Comparison of ENCODE assay signal across 27 mouse cellular contexts in the genomic region with DNA sequence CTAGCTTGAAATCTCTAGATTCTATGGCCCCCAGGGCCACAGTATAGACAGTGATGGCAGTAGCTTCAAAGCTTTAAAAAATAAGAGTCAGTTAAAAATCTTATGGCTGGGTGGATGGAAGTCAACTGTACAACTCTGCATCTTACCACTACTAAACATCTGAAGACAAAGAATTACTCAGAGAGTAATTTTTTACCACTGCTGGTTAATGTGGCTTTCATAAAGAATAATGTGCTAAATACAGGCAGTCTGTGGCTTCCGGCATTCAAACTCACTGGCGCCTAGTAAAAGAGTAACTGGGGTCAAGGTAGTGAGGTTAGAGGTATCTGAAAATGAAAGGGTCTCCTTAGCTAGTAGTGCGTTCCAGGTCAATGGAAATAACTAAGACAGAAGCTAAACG.
DNase-seq lines count a peak whose midpoint lies in the region; ATAC-seq and TF ChIP-seq lines count a peak whose summit lies in the region.
"Had no signal": no experiment of that assay in that cellular context is flagged by ENCODE, and none has a peak within 500 bp of the region (broad histone marks: within the 10 kb centered on the region; RNA-seq: fewer than 3 reads in every experiment).

No protein-coding gene starts in this region.

- peak overlapping the region; percentile 3; the same call in 1 of the 2 replicates for H3K4me2 ChIP-seq in liver, embryonic 16.5 days (ENCODE audit: low read depth, low read length)
- no peak overlapping the region for H3K4me2 ChIP-seq in liver, postnatal 0 days (ENCODE audit: low read depth, low read length)
- no peak overlapping the region for H3K4me2 ChIP-seq in forebrain, embryonic 14.5 days (ENCODE audit: low read length)
- H3K4me2 ChIP-seq: forebrain, embryonic 13.5 days; heart, embryonic 12.5 days; heart, embryonic 15.5 days; hindbrain, embryonic 13.5 days; intestine, embryonic 15.5 days had no signal

- no peak for TF ChIP-seq CTCF in liver, postnatal 0 days (IDR thresholded peaks at IDR 0.05; ENCODE audit: low read depth)

- DNase-seq in liver, postnatal 0 days = no peak
- DNase-seq in naive thymus-derived CD4-positive, alpha-beta T cell, adult 2 months (ENCODE audit: low read depth) = peak; percentile 14
- no peak for DNase-seq in forebrain, embryonic 14.5 days (ENCODE audit: low spot score)
- no peak for DNase-seq in thymus, postnatal 4 days
- DNase-seq in spleen, adult 18-20 months = no peak
- DNase-seq: adrenal gland, adult 2 months; adrenal gland, postnatal 14 days; cerebellum, adult 11 months; cerebellum, adult 2 months; cerebellum, postnatal 14 days; forebrain, postnatal 0 days; gastrocnemius, adult 2 months; gastrocnemius, postnatal 25 days; heart, adult 18-20 months; heart, postnatal 10 days; heart, postnatal 36 days had no signal

- H3K27ac ChIP-seq in liver, embryonic 16.5 days (ENCODE audit: low read length) = no peak overlapping the region
- H3K27ac ChIP-seq in liver, postnatal 0 days (ENCODE audit: low read depth) = no peak overlapping the region
- H3K27ac ChIP-seq in forebrain, embryonic 14.5 days (ENCODE audit: low read depth, low read length) = no peak overlapping the region
- H3K27ac ChIP-seq: forebrain, embryonic 10.5 days; forebrain, embryonic 13.5 days; gastrocnemius, adult 2 months; heart, embryonic 15.5 days; hindbrain, embryonic 10.5 days; hindbrain, embryonic 13.5 days; intestine, embryonic 15.5 days had no signal

- no peaks in the 10 kb centered on the region for H3K27me3 ChIP-seq in liver, embryonic 16.5 days (ENCODE audit: control insufficient read depth, insufficient read depth, low read depth, low read length)
- H3K27me3 ChIP-seq in liver, postnatal 0 days (ENCODE audit: insufficient read depth, low read length) = no peaks in the 10 kb centered on the region
- H3K27me3 ChIP-seq in forebrain, embryonic 14.5 days (replicated peaks; ENCODE audit: control insufficient read depth, insufficient read depth, low read length) = no peaks in the 10 kb centered on the region
- H3K27me3 ChIP-seq: forebrain, embryonic 13.5 days; heart, embryonic 12.5 days; heart, embryonic 15.5 days had no signal

- H3K36me3 ChIP-seq in liver, embryonic 16.5 days (ENCODE audit: control insufficient read depth, insufficient read depth) = no peaks in the 10 kb centered on the region
- no peaks in the 10 kb centered on the region for H3K36me3 ChIP-seq in liver, postnatal 0 days (replicated peaks; ENCODE audit: insufficient read depth, low read length)
- H3K36me3 ChIP-seq in forebrain, embryonic 14.5 days (ENCODE audit: control insufficient read depth, insufficient read depth, low read length) = no peaks in the 10 kb centered on the region
- H3K36me3 ChIP-seq: forebrain, embryonic 10.5 days; heart, embryonic 12.5 days; heart, embryonic 15.5 days; hindbrain, embryonic 10.5 days; hindbrain, embryonic 13.5 days; intestine, embryonic 15.5 days had no signal

- no peak for ATAC-seq in liver, embryonic 16.5 days (ENCODE audit: low read depth)
- ATAC-seq in liver, postnatal 0 days = no peak
- peak; percentile 61 for ATAC-seq in CD4-positive, CD25-positive, alpha-beta regulatory T cell, adult 4 months
- peak; percentile 32 for ATAC-seq in activated CD4-positive, CD25-positive, alpha-beta regulatory T cell, adult 4 months
- no peak for ATAC-seq in forebrain, embryonic 14.5 days
- ATAC-seq: forebrain, embryonic 13.5 days; forebrain, postnatal 0 days; hindbrain, embryonic 16.5 days had no signal

- WGBS in liver, embryonic 16.5 days (ENCODE audit: insufficient replicate concordance) = 69% methylated on average over 4 of the region's 4 CpGs
- 68% methylated on average over 4 of the region's 4 CpGs for WGBS in liver, postnatal 0 days (ENCODE audit: insufficient replicate concordance)
- WGBS in forebrain, embryonic 14.5 days = 86% methylated on average over 4 of the region's 4 CpGs

- TF ChIP-seq EP300 in liver, postnatal 0 days (IDR thresholded peaks at IDR 0.05; ENCODE audit: low read depth) = no peak

- H3K4me1 ChIP-seq in liver, embryonic 16.5 days (ENCODE audit: control insufficient read depth, low read depth, low read length) = no peaks in the 10 kb centered on the region
- no peaks in the 10 kb centered on the region for H3K4me1 ChIP-seq in liver, postnatal 0 days (ENCODE audit: insufficient read depth)
- H3K4me1 ChIP-seq in forebrain, embryonic 14.5 days (ENCODE audit: control insufficient read depth, insufficient read depth, low read length) = no peaks in the 10 kb centered on the region
- H3K4me1 ChIP-seq: forebrain, embryonic 10.5 days; forebrain, embryonic 13.5 days; heart, embryonic 12.5 days; heart, embryonic 15.5 days; hindbrain, embryonic 10.5 days; hindbrain, embryonic 13.5 days; intestine, embryonic 15.5 days had no signal

- no peaks in the 10 kb centered on the region for H3K9me3 ChIP-seq in liver, embryonic 16.5 days (replicated peaks; ENCODE audit: control insufficient read depth, low read length)
- no peaks in the 10 kb centered on the region for H3K9me3 ChIP-seq in liver, postnatal 0 days (ENCODE audit: low read length)
- no peaks in the 10 kb centered on the region for H3K9me3 ChIP-seq in forebrain, embryonic 14.5 days (replicated peaks; ENCODE audit: control insufficient read depth, low read length)
- H3K9me3 ChIP-seq: forebrain, embryonic 10.5 days; forebrain, embryonic 13.5 days; heart, embryonic 12.5 days; heart, embryonic 15.5 days; hindbrain, embryonic 10.5 days; hindbrain, embryonic 13.5 days; intestine, embryonic 15.5 days had no signal

- H3K4me3 ChIP-seq in liver, embryonic 16.5 days (ENCODE audit: low read depth, low read length) = no peak overlapping the region
- no peak overlapping the region for H3K4me3 ChIP-seq in liver, postnatal 0 days (ENCODE audit: low read depth, low read length)
- no peak overlapping the region for H3K4me3 ChIP-seq in forebrain, embryonic 14.5 days (ENCODE audit: low read depth, low read length)
- H3K4me3 ChIP-seq: forebrain, embryonic 10.5 days; forebrain, embryonic 13.5 days; gastrocnemius, adult 2 months; heart, embryonic 12.5 days; heart, embryonic 15.5 days; hindbrain, embryonic 10.5 days; hindbrain, embryonic 13.5 days; intestine, embryonic 15.5 days had no signal

- H3K9ac ChIP-seq in liver, embryonic 16.5 days (ENCODE audit: low read depth, low read length) = no peak overlapping the region
- H3K9ac ChIP-seq in liver, postnatal 0 days (replicated peaks) = no peak overlapping the region
- no peak overlapping the region for H3K9ac ChIP-seq in forebrain, embryonic 14.5 days (ENCODE audit: low read length)
- H3K9ac ChIP-seq: forebrain, embryonic 13.5 days; forebrain, postnatal 0 days; heart, embryonic 12.5 days; heart, embryonic 15.5 days; hindbrain, embryonic 13.5 days; intestine, embryonic 15.5 days had no signal

Comparison
In these comparisons a context has a peak if more than half of its experiments do, and no peak if none do; other contexts are left out.
1. ATAC-seq: peak in CD4-positive, CD25-positive, alpha-beta regulatory T cell, adult 4 months (single experiment) and activated CD4-positive, CD25-positive, alpha-beta regulatory T cell, adult 4 months (single experiment); none in liver, embryonic 16.5 days (single experiment), liver, postnatal 0 days (single experiment) and forebrain, embryonic 14.5 days (single experiment).